Mouse (Mus musculus): Measurements from ENCODE around the gene Carns1. TPM values are rescaled to one million over a fixed set of nuclear protein-coding genes. Genes with fewer than 3 reads are reported as not detected.
A peak's percentile ranks its signal among the peaks of the same experiment; 100 is the strongest.
"Not testable (repeated sequence)": the region's sequence is repeated elsewhere in the genome, so short reads cannot be mapped to it uniquely, and the experiment has no call there.

The Carns1 gene
- total and polyA plus RNA-seq, 3 experiments: 24.4 to 78.0 (median 27.0) TPM

GRCm38 (mm10) chr19:4131075-4131474 lies 44.2 kb downstream of the Carns1 start:
- H3K4me3 ChIP-seq: no peak overlapping the region
- TF ChIP-seq EP300 (IDR thresholded peaks at IDR 0.05; ENCODE audit: insufficient read depth, low read depth, low read length): no peak
- no peak for TF ChIP-seq POLR2A (IDR thresholded peaks at IDR 0.05; ENCODE audit: insufficient read depth, low read depth, low read length)
- no peak for TF ChIP-seq CTCF (IDR thresholded peaks at IDR 0.05)
- no peaks in the 10 kb centered on the region for H3K27me3 ChIP-seq (ENCODE audit: control insufficient read depth, insufficient read depth, low read length)
- H3K9ac ChIP-seq (ENCODE audit: low read depth, low read length): no peak overlapping the region
- intact Hi-C loops (cut with DNase I): no loop called here
- peaks cover 2% of the 10 kb centered on the region for H3K79me2 ChIP-seq (replicated peaks; ENCODE audit: control insufficient read depth, insufficient read depth, low read length)
- H3K4me1 ChIP-seq (ENCODE audit: control insufficient read depth, insufficient read depth, low read length): peaks cover 2% of the 10 kb centered on the region
- H3K36me3 ChIP-seq (ENCODE audit: control insufficient read depth, insufficient read depth, low read length): no peaks in the 10 kb centered on the region
- H3K27ac ChIP-seq: no peak overlapping the region
- 94% methylated on average over 5 of the region's 5 CpGs for WGBS
- no peak for DNase-seq

- H3K4me1 ChIP-seq (ENCODE audit: control insufficient read depth, insufficient read depth, low read length): peaks cover 5% of the 10 kb centered on the region
- intact Hi-C loops (cut with DNase I): no loop called here
- no peaks in the 10 kb centered on the region for H3K27me3 ChIP-seq (ENCODE audit: control insufficient read depth, insufficient read depth, low read length)
- TF ChIP-seq CTCF (IDR thresholded peaks at IDR 0.05) (no peak), EP300 (IDR thresholded peaks at IDR 0.05; ENCODE audit: insufficient read depth, low read depth, low read length) (no peak), POLR2A (IDR thresholded peaks at IDR 0.05; ENCODE audit: insufficient read depth, low read depth, low read length) (no peak)
- H3K36me3 ChIP-seq (ENCODE audit: control insufficient read depth, insufficient read depth, low read length): no peaks in the 10 kb centered on the region
- WGBS: 73% methylated on average over 4 of the region's 4 CpGs
- peaks cover 2% of the 10 kb centered on the region for H3K79me2 ChIP-seq (replicated peaks; ENCODE audit: control insufficient read depth, insufficient read depth, low read length)
- DNase-seq: no peak
- no peak overlapping the region for H3K4me3 ChIP-seq
- H3K9ac ChIP-seq (ENCODE audit: low read depth, low read length): no peak overlapping the region
- peak overlapping the region; percentile 6; the same call in 1 of the 2 replicates for H3K27ac ChIP-seq
Observed at GRCm38 (mm10) chr19:4130106-4130505, 45.2 kb downstream of the Carns1 start.

GRCm38 (mm10) chr19:4129462-4129861 lies 45.8 kb downstream of the Carns1 start:
- Histone ChIP-seq H3K27me3 (ENCODE audit: control insufficient read depth, insufficient read depth, low read length) (no peaks in the 10 kb centered on the region), H3K9ac (ENCODE audit: low read depth, low read length) (no peak overlapping the region), H3K4me1 (ENCODE audit: control insufficient read depth, insufficient read depth, low read length) (peaks cover 5% of the 10 kb centered on the region), H3K4me3 (no peak overlapping the region), H3K27ac (no peak overlapping the region; the same call in none of the 2 replicates), H3K79me2 (replicated peaks; ENCODE audit: control insufficient read depth, insufficient read depth, low read length) (peaks cover 2% of the 10 kb centered on the region), H3K36me3 (ENCODE audit: control insufficient read depth, insufficient read depth, low read length) (no peaks in the 10 kb centered on the region)
- DNase-seq: no peak
- TF ChIP-seq CTCF (IDR thresholded peaks at IDR 0.05) (no peak), POLR2A (IDR thresholded peaks at IDR 0.05; ENCODE audit: insufficient read depth, low read depth, low read length) (no peak), EP300 (IDR thresholded peaks at IDR 0.05; ENCODE audit: insufficient read depth, low read depth, low read length) (no peak)
- intact Hi-C loops (cut with DNase I): loop anchor here (5.0 kb wide), 2 partner anchors 73 to 98 kb away; partner anchors contain the start of gene Rad9a
- 88% methylated on average over 7 of the region's 7 CpGs for WGBS

- intact Hi-C loops (cut with DNase I): loop anchor here (2.0 to 5.0 kb wide), 3 partner anchors 36 to 100 kb away; partner anchors contain the start of genes Rad9a and Rps6kb2
Observed at GRCm38 (mm10) chr19:4126759-4127495, 48.4 kb downstream of the Carns1 start.

GRCm38 (mm10) chr19:4125741-4126696 lies 49.3 kb downstream of the Carns1 start, which contains the start of gene Aip:
TSS of gene Aip (minus strand) at chr19:4125858.
- peak within 1 kb of the TSS; percentile 89 for H3K27ac ChIP-seq
- intact Hi-C loops (cut with DNase I): loop anchor here (2.0 to 5.0 kb wide), 3 partner anchors 37 to 101 kb away; partner anchors contain the start of genes Rad9a and Rps6kb2
- H3K36me3 ChIP-seq (ENCODE audit: control insufficient read depth, insufficient read depth, low read length): no peaks in the 10 kb centered on the region
- DNase-seq: peak; percentile 98 to 99
- H3K4me3 ChIP-seq: peak within 1 kb of the TSS; percentile 77
- H3K27me3 ChIP-seq (ENCODE audit: control insufficient read depth, insufficient read depth, low read length): no peaks in the 10 kb centered on the region
- 1% methylated on average over 60 of the region's 64 CpGs for WGBS
- peak within 1 kb of the TSS; percentile 92 for H3K9ac ChIP-seq (ENCODE audit: low read depth, low read length)
- peaks cover 2% of the 10 kb centered on the region for H3K79me2 ChIP-seq (replicated peaks; ENCODE audit: control insufficient read depth, insufficient read depth, low read length)
- H3K4me1 ChIP-seq (ENCODE audit: control insufficient read depth, insufficient read depth, low read length): peaks cover 5% of the 10 kb centered on the region
- TF ChIP-seq CTCF (IDR thresholded peaks at IDR 0.05) (peak; percentile 64), POLR2A (IDR thresholded peaks at IDR 0.05; ENCODE audit: insufficient read depth, low read depth, low read length) (peak; percentile 65), EP300 (IDR thresholded peaks at IDR 0.05; ENCODE audit: insufficient read depth, low read depth, low read length) (0 out of 2 replicates have a peak, but pooled peaks have one; percentile 63)

More at GRCm38 (mm10) chr19:4126759-4127495, 48.4 kb downstream of the Carns1 start:
- Histone ChIP-seq H3K4me3 (peak overlapping the region; percentile 77), H3K27ac (peak overlapping the region; percentile 89), H3K4me1 (ENCODE audit: control insufficient read depth, insufficient read depth, low read length) (peaks cover 5% of the 10 kb centered on the region), H3K36me3 (ENCODE audit: control insufficient read depth, insufficient read depth, low read length) (no peaks in the 10 kb centered on the region), H3K27me3 (ENCODE audit: control insufficient read depth, insufficient read depth, low read length) (no peaks in the 10 kb centered on the region), H3K9ac (ENCODE audit: low read depth, low read length) (peak overlapping the region; percentile 92), H3K79me2 (replicated peaks; ENCODE audit: control insufficient read depth, insufficient read depth, low read length) (peaks cover 2% of the 10 kb centered on the region)
- WGBS: 39% methylated on average over 7 of the region's 7 CpGs
- no peak for DNase-seq
- TF ChIP-seq EP300 (IDR thresholded peaks at IDR 0.05; ENCODE audit: insufficient read depth, low read depth, low read length): no peak
- TF ChIP-seq CTCF (IDR thresholded peaks at IDR 0.05): no peak
- no peak for TF ChIP-seq POLR2A (IDR thresholded peaks at IDR 0.05; ENCODE audit: insufficient read depth, low read depth, low read length)

- H3K79me2 ChIP-seq (replicated peaks; ENCODE audit: control insufficient read depth, insufficient read depth, low read length); H3K36me3 ChIP-seq (ENCODE audit: control insufficient read depth, insufficient read depth, low read length); H3K27ac ChIP-seq; DNase-seq; H3K27me3 ChIP-seq (ENCODE audit: control insufficient read depth, insufficient read depth, low read length); H3K4me3 ChIP-seq: not testable (repeated sequence)
- intact Hi-C loops (cut with DNase I): loop anchor here (5.0 kb wide), 2 partner anchors 77 to 102 kb away; partner anchors contain the start of gene Rad9a
- H3K9ac ChIP-seq (ENCODE audit: low read depth, low read length): peak overlapping the region; percentile 53
- WGBS: 15% methylated on average over 4 of the region's 4 CpGs
- H3K4me1 ChIP-seq (ENCODE audit: control insufficient read depth, insufficient read depth, low read length): peaks cover 10% of the 10 kb centered on the region
Observed at GRCm38 (mm10) chr19:4125268-4125667, 50.0 kb downstream of the Carns1 start.
